Mouse (Mus musculus): ENCODE measurements around the gene Ptrhd1. TPM values are rescaled to one million over a fixed set of nuclear protein-coding genes. Genes with fewer than 3 reads are reported as not detected.
"Not testable (repeated sequence)": the region's sequence is repeated elsewhere in the genome, so short reads cannot be mapped to it uniquely, and the experiment has no call there.

Ptrhd1 gene
- polyA plus RNA-seq, 1 experiment from 2014 or later: 5.3 TPM

- ATAC-seq (ENCODE audit: low FRiP score, low read depth): no peak
- no peak overlapping the region for H3K27ac ChIP-seq
- no peaks in the 10 kb centered on the region for H3K27me3 ChIP-seq (replicated peaks)
- H3K4me3 ChIP-seq: no peak overlapping the region
- H3K36me3 ChIP-seq: peaks cover 22% of the 10 kb centered on the region; the same call in 1 of the 2 replicates
- H3K4me2 ChIP-seq (replicated peaks): no peak overlapping the region
- no peak overlapping the region for H3K9ac ChIP-seq
- H3K9me3 ChIP-seq: no peaks in the 10 kb centered on the region
- H3K4me1 ChIP-seq: no peaks in the 10 kb centered on the region
- 96% methylated on average over 11 of the region's 11 CpGs for WGBS
Measured at GRCm38 (mm10) chr12:4206106-4206505, 27.7 kb upstream of the Ptrhd1 start.

DNA sequence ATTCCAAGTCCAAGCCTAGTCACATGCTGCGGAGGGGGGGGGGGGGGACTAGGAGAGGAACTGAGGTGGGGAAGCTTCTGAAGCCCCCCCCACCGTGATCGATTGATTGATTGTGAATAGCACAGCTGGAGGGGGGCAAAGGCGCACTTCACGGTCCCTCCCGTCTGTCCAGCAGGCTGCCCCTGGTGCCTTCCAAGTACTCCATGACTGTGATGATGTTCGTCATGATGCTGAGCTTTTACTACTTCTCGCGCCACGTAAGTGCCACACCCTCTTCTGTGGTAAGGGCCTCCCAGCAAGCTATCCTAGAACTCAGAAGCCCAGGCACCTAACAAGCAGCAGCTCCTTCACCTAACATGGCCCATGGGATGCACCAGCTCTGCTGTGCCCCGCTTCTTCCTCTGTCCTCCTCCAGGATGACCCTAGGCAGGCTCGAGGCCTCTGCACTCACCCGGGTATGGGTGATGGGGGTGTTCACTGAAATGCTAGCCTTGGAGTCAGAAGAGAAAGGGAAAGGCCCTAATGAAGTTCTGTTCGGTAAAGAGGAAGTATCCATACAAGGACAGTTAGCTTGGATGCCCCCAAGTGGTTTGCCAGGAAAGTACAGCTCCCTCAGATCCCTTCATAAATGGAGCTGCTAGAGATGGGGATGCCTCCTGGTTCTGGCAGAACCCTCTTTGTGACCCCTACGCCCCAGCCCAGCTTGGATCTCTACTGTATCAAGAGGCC, 25.3 kb upstream of the Ptrhd1 start:
- no peak overlapping the region for H3K9ac ChIP-seq
- ATAC-seq (ENCODE audit: low FRiP score, low read depth): no peak
- no peak overlapping the region for H3K27ac ChIP-seq
- H3K4me1 ChIP-seq: no peaks in the 10 kb centered on the region
- no peaks in the 10 kb centered on the region for H3K9me3 ChIP-seq
- no peak overlapping the region for H3K4me2 ChIP-seq (replicated peaks)
- H3K27me3 ChIP-seq (replicated peaks): no peaks in the 10 kb centered on the region
- 83% methylated on average over 15 of the region's 15 CpGs for WGBS
- peaks cover 40% of the 10 kb centered on the region for H3K36me3 ChIP-seq
- H3K4me3 ChIP-seq: no peak overlapping the region

- ATAC-seq (ENCODE audit: low FRiP score, low read depth): no peak
- no peak overlapping the region for H3K4me3 ChIP-seq
- H3K4me2 ChIP-seq (replicated peaks): no peak overlapping the region
- H3K36me3 ChIP-seq: peaks cover 45% of the 10 kb centered on the region
- H3K9ac ChIP-seq: no peak overlapping the region
- no peaks in the 10 kb centered on the region for H3K27me3 ChIP-seq (replicated peaks)
- 97% methylated on average over 9 of the region's 9 CpGs for WGBS
- no peaks in the 10 kb centered on the region for H3K4me1 ChIP-seq
- no peaks in the 10 kb centered on the region for H3K9me3 ChIP-seq
- no peak overlapping the region for H3K27ac ChIP-seq
Measured at GRCm38 (mm10) chr12:4209196-4209595, 24.6 kb upstream of the Ptrhd1 start.

DNA sequence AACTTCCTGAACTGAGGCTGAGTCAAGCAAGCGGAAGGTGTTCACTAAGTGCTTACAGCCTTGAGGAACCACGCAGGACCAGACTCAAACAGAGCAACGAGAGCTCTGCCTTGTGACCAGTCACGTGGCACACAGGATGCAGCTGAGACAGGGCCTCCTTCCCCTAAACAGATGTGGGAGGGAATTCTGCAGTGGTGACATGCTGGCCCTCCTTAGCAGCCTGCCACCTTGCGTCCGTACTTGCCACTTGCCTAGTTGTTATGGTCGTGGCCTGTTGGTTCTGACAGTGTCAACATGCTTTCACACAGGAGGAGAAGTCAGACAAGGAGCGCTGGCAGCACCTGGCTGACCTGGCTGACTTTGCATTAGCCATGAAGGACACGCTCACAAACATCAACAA, 22.7 kb upstream of the Ptrhd1 start:
- H3K36me3 ChIP-seq: peaks cover 65% of the 10 kb centered on the region
- H3K9me3 ChIP-seq: no peaks in the 10 kb centered on the region
- H3K27me3 ChIP-seq (replicated peaks): no peaks in the 10 kb centered on the region
- no peak overlapping the region for H3K4me2 ChIP-seq (replicated peaks)
- 88% methylated on average over 9 of the region's 9 CpGs for WGBS
- no peak overlapping the region for H3K4me3 ChIP-seq
- H3K4me1 ChIP-seq: no peaks in the 10 kb centered on the region
- no peak for ATAC-seq (ENCODE audit: low FRiP score, low read depth)
- no peak overlapping the region for H3K27ac ChIP-seq
- no peak overlapping the region for H3K9ac ChIP-seq

DNA sequence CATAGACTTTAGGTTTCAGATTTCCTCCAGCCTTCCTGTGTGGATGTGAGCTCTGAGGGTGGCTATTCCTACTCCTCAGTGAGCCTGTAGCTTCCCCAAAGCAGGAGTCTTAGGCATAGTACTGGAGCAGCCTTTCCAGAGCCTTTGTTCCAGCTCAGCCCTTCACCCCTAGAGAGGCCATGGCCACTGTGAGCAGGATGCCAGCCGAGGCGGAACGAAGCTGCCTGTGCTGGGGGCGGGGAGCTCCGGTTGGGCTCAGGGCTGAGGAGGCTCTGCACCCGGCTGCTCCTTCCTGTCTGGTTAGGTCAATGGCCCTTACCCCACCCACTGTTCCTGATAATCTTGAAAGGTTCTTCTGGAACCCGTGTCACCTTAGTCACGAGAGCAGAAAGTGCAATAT, 20.9 kb upstream of the Ptrhd1 start:
- Histone ChIP-seq H3K9me3 (no peaks in the 10 kb centered on the region), H3K4me1 (no peaks in the 10 kb centered on the region), H3K9ac (no peak overlapping the region), H3K4me2 (replicated peaks) (no peak overlapping the region), H3K27me3 (replicated peaks) (no peaks in the 10 kb centered on the region), H3K36me3 (peaks cover 74% of the 10 kb centered on the region), H3K27ac (no peak overlapping the region), H3K4me3 (no peak overlapping the region)
- no peak for ATAC-seq (ENCODE audit: low FRiP score, low read depth)
- 80% methylated on average over 8 of the region's 8 CpGs for WGBS

- H3K4me2 ChIP-seq (replicated peaks): no peak overlapping the region
- no peaks in the 10 kb centered on the region for H3K27me3 ChIP-seq (replicated peaks)
- H3K27ac ChIP-seq: no peak overlapping the region
- H3K4me1 ChIP-seq: 0 out of 2 replicates have a peak, but pooled peaks cover 4% of the 10 kb centered on the region
- 91% methylated on average over 7 of the region's 7 CpGs for WGBS
- no peak for ATAC-seq (ENCODE audit: low FRiP score, low read depth)
- no peaks in the 10 kb centered on the region for H3K9me3 ChIP-seq
- H3K4me3 ChIP-seq: no peak overlapping the region
- no peak overlapping the region for H3K9ac ChIP-seq
- H3K36me3 ChIP-seq: peaks cover 34% of the 10 kb centered on the region
Measured at GRCm38 (mm10) chr12:4230156-4230555, 3.7 kb upstream of the Ptrhd1 start.

DNA sequence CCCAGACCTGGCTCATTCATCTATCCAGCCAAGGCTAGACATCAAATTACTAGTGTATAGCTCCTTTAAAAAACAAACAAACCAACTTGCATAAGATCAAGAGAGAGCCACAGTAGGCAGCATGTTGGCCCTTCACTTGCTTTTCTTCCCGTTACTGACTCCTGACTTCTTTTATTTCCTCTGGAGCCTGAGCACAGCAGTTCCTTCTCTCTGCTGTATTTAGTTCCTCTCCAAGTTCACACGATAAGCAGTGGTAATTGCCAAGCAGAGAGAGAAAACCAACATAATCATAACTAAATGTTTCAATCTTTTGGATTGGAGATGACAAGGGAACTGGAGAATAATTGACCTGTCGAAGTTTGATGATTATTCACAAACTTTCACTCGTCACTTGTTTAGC, 1.1 kb upstream of the Ptrhd1 start:
- H3K9ac ChIP-seq: no peak overlapping the region
- WGBS: 62% methylated on average over 4 of the region's 4 CpGs
- no peak for ATAC-seq (ENCODE audit: low FRiP score, low read depth)
- 0 out of 2 replicates have a peak overlapping the region, but pooled peaks have one; percentile 2 for H3K4me3 ChIP-seq
- H3K4me2 ChIP-seq (replicated peaks): peak overlapping the region; percentile 69
- peaks cover 9% of the 10 kb centered on the region for H3K36me3 ChIP-seq
- 0 out of 2 replicates have a peak, but pooled peaks cover 4% of the 10 kb centered on the region for H3K4me1 ChIP-seq
- H3K9me3 ChIP-seq: no peaks in the 10 kb centered on the region
- no peak overlapping the region for H3K27ac ChIP-seq
- H3K27me3 ChIP-seq (replicated peaks): no peaks in the 10 kb centered on the region

GRCm38 (mm10) chr12:4237481-4237880, 3.7 kb downstream of the Ptrhd1 start:
- H3K4me2 ChIP-seq (replicated peaks): no peak overlapping the region
- H3K27me3 ChIP-seq (replicated peaks): no peaks in the 10 kb centered on the region
- ATAC-seq (ENCODE audit: low FRiP score, low read depth): no peak
- H3K27ac ChIP-seq: no peak overlapping the region
- no peaks in the 10 kb centered on the region for H3K9me3 ChIP-seq
- H3K4me1 ChIP-seq: 0 out of 2 replicates have a peak, but pooled peaks cover 4% of the 10 kb centered on the region
- H3K36me3 ChIP-seq: no peaks in the 10 kb centered on the region
- H3K9ac ChIP-seq: no peak overlapping the region
- no peak overlapping the region for H3K4me3 ChIP-seq
- 96% methylated on average over 15 of the region's 15 CpGs for whole genome bisulfite sequencing

GRCm38 (mm10) chr12:4240281-4240680, 6.5 kb downstream of the Ptrhd1 start:
- not testable (repeated sequence) for ATAC-seq (ENCODE audit: low FRiP score, low read depth); H3K9ac ChIP-seq; H3K27ac ChIP-seq; H3K9me3 ChIP-seq; H3K4me1 ChIP-seq; H3K4me3 ChIP-seq; H3K27me3 ChIP-seq (replicated peaks); H3K4me2 ChIP-seq (replicated peaks); H3K36me3 ChIP-seq
- WGBS: 75% methylated on average over 8 of the region's 8 CpGs

DNA sequence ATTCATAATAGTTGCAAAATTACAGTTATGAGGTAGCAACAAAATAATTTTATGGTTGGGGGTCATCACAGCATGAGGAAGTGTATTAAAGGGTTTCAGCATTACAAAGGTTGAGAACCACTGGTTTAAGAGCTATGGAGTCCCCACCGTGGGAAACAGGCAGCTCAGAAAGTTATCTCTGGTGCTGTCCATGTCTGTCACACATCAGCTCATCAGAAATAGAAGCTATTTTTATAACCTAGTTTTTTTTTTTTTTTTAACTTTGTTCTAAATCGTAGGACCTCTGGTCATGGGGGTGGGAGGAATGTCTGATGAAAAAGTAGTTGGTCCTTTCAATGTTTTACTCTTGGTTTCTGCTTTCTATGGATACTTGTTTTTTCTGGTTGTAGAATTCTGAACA, 10.0 kb downstream of the Ptrhd1 start:
- Histone ChIP-seq H3K36me3 (no peaks in the 10 kb centered on the region), H3K9ac (no peak overlapping the region), H3K4me1 (no peaks in the 10 kb centered on the region), H3K9me3 (no peaks in the 10 kb centered on the region), H3K4me3 (no peak overlapping the region), H3K4me2 (replicated peaks) (no peak overlapping the region), H3K27ac (no peak overlapping the region), H3K27me3 (replicated peaks) (no peaks in the 10 kb centered on the region)
- 83% methylated on average over 2 of the region's 2 CpGs for WGBS
- no peak for ATAC-seq (ENCODE audit: low FRiP score, low read depth)

DNA sequence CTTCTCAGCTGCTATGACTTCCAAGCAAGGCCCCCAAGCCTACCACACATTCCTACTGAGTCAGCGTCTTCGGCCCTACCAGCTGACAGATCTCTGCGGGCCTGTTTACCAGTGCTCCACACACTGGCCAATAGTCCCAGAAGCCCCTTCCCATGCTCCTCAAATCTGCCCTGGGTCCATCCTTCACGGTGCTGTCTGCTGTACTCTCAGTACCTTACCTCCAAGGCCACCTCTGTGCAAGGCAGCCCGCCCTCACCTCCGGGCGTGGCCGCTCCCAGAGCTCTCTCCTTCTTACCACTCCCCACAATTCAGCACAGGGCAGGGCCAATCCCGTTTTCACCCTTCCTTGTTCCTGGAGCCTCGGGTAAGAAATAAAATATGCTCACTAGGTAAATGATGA, 11.9 kb downstream of the Ptrhd1 start:
- 88% methylated on average over 10 of the region's 10 CpGs for WGBS
- Histone ChIP-seq H3K27ac (no peak overlapping the region), H3K4me1 (no peaks in the 10 kb centered on the region), H3K9me3 (no peaks in the 10 kb centered on the region), H3K36me3 (peaks cover 4% of the 10 kb centered on the region; the same call in 1 of the 2 replicates), H3K4me3 (no peak overlapping the region), H3K9ac (no peak overlapping the region), H3K27me3 (replicated peaks) (no peaks in the 10 kb centered on the region), H3K4me2 (replicated peaks) (no peak overlapping the region)
- ATAC-seq (ENCODE audit: low FRiP score, low read depth): no peak

DNA sequence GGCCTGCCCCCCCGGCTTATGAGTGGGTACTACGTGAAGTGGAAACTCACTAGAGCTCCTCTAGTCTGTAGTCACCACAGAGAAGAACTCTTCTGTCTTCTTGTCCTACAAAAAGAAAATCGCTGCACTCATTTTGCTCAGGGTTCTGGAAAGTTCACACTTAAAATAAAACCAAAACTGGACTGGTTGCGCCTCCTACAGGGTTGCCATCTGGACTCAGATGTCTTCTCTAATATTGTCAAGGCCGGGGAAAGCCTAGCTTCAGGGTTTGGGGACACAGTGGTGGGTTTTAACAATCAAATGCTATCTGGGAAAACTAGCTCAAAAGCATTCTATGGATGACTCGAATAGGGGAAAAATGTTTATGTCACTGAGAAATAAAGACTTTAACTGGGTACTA, 16.0 kb downstream of the Ptrhd1 start:
- no peaks in the 10 kb centered on the region for H3K4me1 ChIP-seq
- no peaks in the 10 kb centered on the region for H3K9me3 ChIP-seq
- H3K4me3 ChIP-seq: no peak overlapping the region
- no peak overlapping the region for H3K27ac ChIP-seq
- no peaks in the 10 kb centered on the region for H3K27me3 ChIP-seq (replicated peaks)
- H3K36me3 ChIP-seq: peaks cover 16% of the 10 kb centered on the region; the same call in 1 of the 2 replicates
- H3K4me2 ChIP-seq (replicated peaks): no peak overlapping the region
- WGBS: 92% methylated on average over 6 of the region's 6 CpGs
- no peak overlapping the region for H3K9ac ChIP-seq
- ATAC-seq (ENCODE audit: low FRiP score, low read depth): no peak
